Mouse (Mus musculus): ENCODE results near the gene Ppp1r13b. TPM values are rescaled to one million over a fixed set of nuclear protein-coding genes. Genes with fewer than 3 reads are reported as not detected.

The Ppp1r13b gene
- polyA plus RNA-seq, 1 experiment from 2014 or later, result 6.8 TPM

Other genes starting within 250 kb of the Ppp1r13b start
- 450 and 485 TPM in 2 replicates for gene Ckb, start 235.8 kb downstream of the Ppp1r13b start, polyA plus RNA-seq (2014; fragmentation: Nextera tagmentation; extraction: Ambion mirVana)
- 3.8 and 5.4 TPM in 2 replicates for gene Trmt61a, start 230.0 kb downstream of the Ppp1r13b start, polyA plus RNA-seq (2014; fragmentation: Nextera tagmentation; extraction: Ambion mirVana)
- gene Bag5, start 194.9 kb downstream of the Ppp1r13b start, polyA plus RNA-seq (2014; fragmentation: Nextera tagmentation; extraction: Ambion mirVana), result 56.8 and 59.8 TPM in 2 replicates
- 55.2 and 57.7 TPM in 2 replicates for gene Apopt1, start 194.8 kb downstream of the Ppp1r13b start, polyA plus RNA-seq (2014; fragmentation: Nextera tagmentation; extraction: Ambion mirVana)
- 132 and 143 TPM in 2 replicates for gene Klc1, start 149.3 kb downstream of the Ppp1r13b start, polyA plus RNA-seq (2014; fragmentation: Nextera tagmentation; extraction: Ambion mirVana)
- 12.7 and 15.9 TPM in 2 replicates for gene Xrcc3, start 94.2 kb downstream of the Ppp1r13b start, polyA plus RNA-seq (2014; fragmentation: Nextera tagmentation; extraction: Ambion mirVana)
- gene Zfyve21, start 93.9 kb downstream of the Ppp1r13b start, polyA plus RNA-seq (2014; fragmentation: Nextera tagmentation; extraction: Ambion mirVana), result 70.7 and 73.1 TPM in 2 replicates
- gene Atp5mpl, start 58.9 kb upstream of the Ppp1r13b start, polyA plus RNA-seq (2014; fragmentation: Nextera tagmentation; extraction: Ambion mirVana), result 577 and 608 TPM in 2 replicates
- 0.85 and 1.4 TPM in 2 replicates for gene Tdrd9, start 63.4 kb upstream of the Ppp1r13b start, polyA plus RNA-seq (2014; fragmentation: Nextera tagmentation; extraction: Ambion mirVana)
- gene Rd3l, start 73.2 kb upstream of the Ppp1r13b start, polyA plus RNA-seq (2014; fragmentation: Nextera tagmentation; extraction: Ambion mirVana), result not detected in 2 replicates
- gene Aspg, start 198.6 kb upstream of the Ppp1r13b start, polyA plus RNA-seq (2014; fragmentation: Nextera tagmentation; extraction: Ambion mirVana), result 0.18 and 0.31 TPM in 2 replicates
- 1.8 and 2.6 TPM in 2 replicates for gene Kif26a, start 238.1 kb upstream of the Ppp1r13b start, polyA plus RNA-seq (2014; fragmentation: Nextera tagmentation; extraction: Ambion mirVana)

Measured in embryonic facial prominence, embryonic 11.5 days (tissue).